Mouse (Mus musculus): ENCODE data around the gene Smarcad1. TPM values are rescaled to one million over a fixed set of nuclear protein-coding genes. Genes with fewer than 3 reads are reported as not detected.

The Smarcad1 gene
- polyA plus RNA-seq, 1 experiment from 2014 or later = 62.8 TPM

DNA sequence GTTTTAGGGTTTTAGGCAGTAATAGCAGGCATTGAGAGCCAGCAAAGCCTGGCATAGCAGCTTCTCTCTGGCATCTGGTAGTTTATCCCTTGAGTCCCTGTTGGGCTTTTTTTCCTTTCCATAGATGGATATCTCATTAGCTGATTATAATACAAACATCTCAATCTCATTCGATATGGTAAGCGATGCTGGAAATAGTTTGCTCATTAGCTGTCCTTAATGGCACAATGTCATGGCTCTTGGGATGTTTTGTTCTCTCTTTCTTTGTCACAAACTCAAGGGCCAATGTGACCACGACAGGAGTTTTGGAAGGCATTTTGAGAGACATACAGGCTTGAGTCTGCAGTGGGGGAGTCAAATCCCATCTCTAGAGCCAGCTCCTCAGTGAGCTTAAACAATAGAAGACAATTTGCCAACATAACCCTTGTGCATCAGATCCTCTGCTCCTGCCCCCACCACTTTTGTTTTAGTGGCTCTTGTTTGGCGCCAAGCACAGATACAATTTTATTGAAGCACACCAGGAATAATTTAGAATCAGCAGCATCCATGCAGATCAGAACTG, 117.1 kb downstream of the Smarcad1 start:
- no peak for ATAC-seq (replicated peaks; ENCODE audit: low FRiP score, low read depth)
- 86% methylated on average over 4 of the region's 4 CpGs for WGBS
- no peaks in the 10 kb centered on the region for H3K4me1 ChIP-seq (replicated peaks; ENCODE audit: insufficient read depth, low read length)
- no peak overlapping the region for H3K9ac ChIP-seq (ENCODE audit: low read depth, low read length)
- TF ChIP-seq CTCF (IDR thresholded peaks at IDR 0.05; ENCODE audit: low read depth) = no peak
- no peaks in the 10 kb centered on the region for H3K27me3 ChIP-seq (ENCODE audit: insufficient read depth, low read length)
- H3K9me3 ChIP-seq (replicated peaks; ENCODE audit: low read length) = no peaks in the 10 kb centered on the region
- no peaks in the 10 kb centered on the region for H3K36me3 ChIP-seq (ENCODE audit: insufficient read depth, low read length)
- no peak overlapping the region for H3K27ac ChIP-seq
- DNase-seq (ENCODE audit: low spot score) = no peak
- no peak overlapping the region for H3K4me2 ChIP-seq (ENCODE audit: low read length)
- no peak overlapping the region for H3K4me3 ChIP-seq (replicated peaks; ENCODE audit: low read depth, low read length)

DNA sequence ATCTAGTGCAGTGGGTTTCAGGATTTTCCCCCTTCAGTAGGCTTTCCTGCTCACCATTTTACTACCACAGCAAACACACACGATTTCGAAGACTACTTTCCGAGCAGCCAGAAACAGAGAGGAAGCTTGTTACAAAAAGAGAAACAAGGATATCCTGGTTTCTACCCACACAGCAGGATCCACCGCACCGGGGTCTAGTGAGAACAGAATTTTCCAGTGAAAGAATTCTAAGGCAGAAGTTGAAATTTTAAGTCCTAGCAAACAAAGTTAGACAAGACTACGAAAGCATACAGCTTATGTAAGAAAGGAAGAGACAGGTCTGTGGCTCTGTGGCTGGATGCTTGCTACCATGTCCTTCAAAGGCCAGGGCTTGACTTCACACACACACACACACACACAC, 121.8 kb downstream of the Smarcad1 start:
- no peak for DNase-seq (ENCODE audit: low spot score)
- no peak overlapping the region for H3K27ac ChIP-seq
- WGBS = 77% methylated on average over 6 of the region's 6 CpGs
- no peak overlapping the region for H3K9ac ChIP-seq (ENCODE audit: low read depth, low read length)
- no peak overlapping the region for H3K4me3 ChIP-seq (replicated peaks; ENCODE audit: low read depth, low read length)
- no peaks in the 10 kb centered on the region for H3K36me3 ChIP-seq (ENCODE audit: insufficient read depth, low read length)
- no peaks in the 10 kb centered on the region for H3K4me1 ChIP-seq (replicated peaks; ENCODE audit: insufficient read depth, low read length)
- no peaks in the 10 kb centered on the region for H3K27me3 ChIP-seq (ENCODE audit: insufficient read depth, low read length)
- no peak overlapping the region for H3K4me2 ChIP-seq (ENCODE audit: low read length)
- no peaks in the 10 kb centered on the region for H3K9me3 ChIP-seq (replicated peaks; ENCODE audit: low read length)
- no peak for TF ChIP-seq CTCF (IDR thresholded peaks at IDR 0.05; ENCODE audit: low read depth)
- ATAC-seq (replicated peaks; ENCODE audit: low FRiP score, low read depth) = no peak

DNA sequence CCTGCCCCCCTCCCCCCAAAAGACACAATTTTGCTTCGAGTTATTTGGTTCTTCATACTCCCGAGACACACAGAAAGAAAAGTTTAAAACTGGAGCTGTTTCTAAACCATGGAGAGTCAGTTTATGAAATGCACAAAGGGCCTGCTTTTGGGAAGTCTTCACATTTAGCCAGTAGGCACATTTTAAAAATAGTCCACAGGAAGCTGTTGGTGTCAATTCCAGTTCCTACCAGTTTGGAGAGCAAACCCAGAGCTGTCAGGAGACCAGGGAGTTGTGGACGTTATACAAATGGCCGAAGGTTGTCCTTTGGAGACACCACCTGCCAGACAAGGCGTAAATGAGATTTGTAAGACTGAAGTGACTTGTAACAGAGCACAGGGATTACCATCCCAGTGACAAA, 122.6 kb downstream of the Smarcad1 start:
- no peak overlapping the region for H3K4me2 ChIP-seq (ENCODE audit: low read length)
- no peaks in the 10 kb centered on the region for H3K4me1 ChIP-seq (replicated peaks; ENCODE audit: insufficient read depth, low read length)
- no peak overlapping the region for H3K9ac ChIP-seq (ENCODE audit: low read depth, low read length)
- H3K9me3 ChIP-seq (replicated peaks; ENCODE audit: low read length) = no peaks in the 10 kb centered on the region
- H3K27me3 ChIP-seq (ENCODE audit: insufficient read depth, low read length) = no peaks in the 10 kb centered on the region
- 30% methylated on average over 5 of the region's 5 CpGs for WGBS
- no peak for TF ChIP-seq CTCF (IDR thresholded peaks at IDR 0.05; ENCODE audit: low read depth)
- no peak overlapping the region for H3K4me3 ChIP-seq (replicated peaks; ENCODE audit: low read depth, low read length)
- 0 out of 2 replicates have a peak overlapping the region, but pooled peaks have one; percentile 6 for H3K27ac ChIP-seq
- no peak for ATAC-seq (replicated peaks; ENCODE audit: low FRiP score, low read depth)
- no peaks in the 10 kb centered on the region for H3K36me3 ChIP-seq (ENCODE audit: insufficient read depth, low read length)
- DNase-seq (ENCODE audit: low spot score) = no peak

Other genes starting within 250 kb of the Smarcad1 start
- 3.5 and 3.6 TPM in 2 replicates for gene Hpgds, start 102.3 kb downstream of the Smarcad1 start, polyA plus RNA-seq (2015; fragmentation: Nextera tagmentation; extraction: Ambion mirVana)

Measured in kidney, postnatal 0 days (tissue).